10 mouse cellular contexts compared by ENCODE assay signal in the genomic region with DNA sequence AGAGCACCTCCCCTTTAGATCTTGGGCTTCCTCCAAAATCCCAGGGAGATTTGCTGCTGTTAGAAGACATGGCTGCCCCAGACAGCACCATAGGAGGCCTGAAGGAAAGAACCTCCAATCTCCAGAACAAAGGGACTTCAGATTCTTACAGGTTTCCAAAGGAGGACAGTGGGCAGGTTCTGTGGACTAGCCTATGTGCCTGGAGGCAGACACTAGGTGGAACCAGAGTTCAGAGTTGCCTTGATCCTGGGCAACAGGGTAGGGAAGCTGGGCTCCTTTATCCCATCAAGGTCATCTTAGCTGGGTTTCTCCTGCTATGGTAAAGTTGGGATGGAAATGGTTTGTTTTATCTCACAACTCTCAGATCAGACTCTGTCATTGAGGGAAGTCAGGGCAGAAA. TPM values are rescaled to one million over a fixed set of nuclear protein-coding genes. Genes with fewer than 3 reads are reported as not detected.
DNase-seq lines count a peak whose midpoint lies in the region; ATAC-seq and TF ChIP-seq lines count a peak whose summit lies in the region.
"Had no signal": no experiment of that assay in that cellular context is flagged by ENCODE, and none has a peak within 500 bp of the region (broad histone marks: within the 10 kb centered on the region; RNA-seq: fewer than 3 reads in every experiment).

No protein-coding gene starts in this region.

- TF ChIP-seq CTCF in testis, adult 2 months (IDR thresholded peaks at IDR 0.05; ENCODE audit: control insufficient read depth, insufficient read depth, insufficient replicate concordance, low read depth, low read length), result peak; percentile 18; the same call in 1 of the 2 replicates
- TF ChIP-seq CTCF in stomach, postnatal 0 days (IDR thresholded peaks at IDR 0.05; ENCODE audit: low read depth), result peak; percentile 62

- no peak overlapping the region for H3K4me3 ChIP-seq in testis, adult 2 months (ENCODE audit: control insufficient read depth, low read depth, low read length)
- no peak overlapping the region for H3K4me3 ChIP-seq in stomach, postnatal 0 days (ENCODE audit: low read depth, low read length)

- no peaks in the 10 kb centered on the region for H3K27me3 ChIP-seq in testis, adult 2 months (ENCODE audit: control insufficient read depth, insufficient read depth, low read length)
- H3K27me3 ChIP-seq in stomach, postnatal 0 days (ENCODE audit: control insufficient read depth, insufficient read depth, low read length), result no peaks in the 10 kb centered on the region

- intact Hi-C loops in heart, postnatal 25 days (cut with DNase I), result loop anchor here (5.0 kb wide), 1 partner anchor 271 kb away; no protein-coding TSS in a partner anchor

- no peak overlapping the region for H3K9ac ChIP-seq in stomach, postnatal 0 days (ENCODE audit: low read length)

- H3K4me1 ChIP-seq in testis, adult 2 months (ENCODE audit: control insufficient read depth, insufficient read depth, low read length), result no peaks in the 10 kb centered on the region
- H3K4me1 ChIP-seq in stomach, postnatal 0 days (replicated peaks; ENCODE audit: control insufficient read depth, insufficient read depth), result no peaks in the 10 kb centered on the region

- no peak for TF ChIP-seq EP300 in stomach, postnatal 0 days (optimal IDR thresholded peaks at IDR 0.05)

- no peaks in the 10 kb centered on the region for H3K36me3 ChIP-seq in testis, adult 2 months (ENCODE audit: control insufficient read depth, insufficient read depth, low read length)
- no peaks in the 10 kb centered on the region for H3K36me3 ChIP-seq in stomach, postnatal 0 days (ENCODE audit: control insufficient read depth, insufficient read depth, low read length)

- H3K4me2 ChIP-seq in stomach, postnatal 0 days (replicated peaks; ENCODE audit: low read depth), result no peak overlapping the region

- H3K9me3 ChIP-seq in stomach, postnatal 0 days (ENCODE audit: control insufficient read depth, low read length), result no peaks in the 10 kb centered on the region

- peak; percentile 76 for DNase-seq in heart, adult 11 months
- no peak for DNase-seq in heart, postnatal 25 days (ENCODE audit: low spot score)
- no peak for DNase-seq in testis, postnatal 14 days (ENCODE audit: low spot score)
- DNase-seq in induced T-regulatory cell, adult 2 months (ENCODE audit: low read depth), result peak; percentile 47
- DNase-seq in stomach, postnatal 0 days (ENCODE audit: low spot score), result peak; percentile 21
- no peak for DNase-seq in cerebellum, postnatal 14 days
- DNase-seq: cerebellum, adult 18-20 months had no signal

- ATAC-seq in stomach, postnatal 0 days (ENCODE audit: low FRiP score, low TSS enrichment), result no peak
- no peak for ATAC-seq in inflammation-experienced regulatory T-cells, adult 6 months

- no peak overlapping the region for H3K27ac ChIP-seq in testis, adult 2 months (ENCODE audit: control insufficient read depth, insufficient read depth, low read depth, low read length)
- no peak overlapping the region for H3K27ac ChIP-seq in stomach, postnatal 0 days (replicated peaks)
- H3K27ac ChIP-seq: macrophage had no signal

- no peak for TF ChIP-seq POLR2A in testis, adult 2 months (IDR thresholded peaks at IDR 0.05; ENCODE audit: control insufficient read depth, low read depth, low read length)

RNA-seq across cellular contexts. Expression of a gene that starts 14.0 kb away (rescaled TPM):
- total RNA-seq in heart, postnatal 25 days (2021), result 10 to 100 TPM; 35.4 to 42.4 TPM
- polyA plus RNA-seq in testis, adult 2 months (2012; rRNA removed), result 3.8 and 4.7 TPM in 2 replicates
- 28.4 and 29.7 TPM in 2 replicates for polyA plus RNA-seq in stomach, postnatal 0 days (2015; fragmentation: Nextera tagmentation; extraction: Ambion mirVana)
- polyA plus RNA-seq in inflammation-experienced regulatory T-cells, adult 6 months (2017; shearing (Covaris generic)), result 10 to 100 TPM; 63.0 to 73.7 (median 67.5) TPM

RNA-seq across cellular contexts. Expression of a gene that starts 14.1 kb away (rescaled TPM):
- total RNA-seq in heart, postnatal 25 days (2021), result 10 to 100 TPM; 13.0 to 14.3 TPM
- 28.0 and 30.4 TPM in 2 replicates for polyA plus RNA-seq in testis, adult 2 months (2012; rRNA removed)
- polyA plus RNA-seq in stomach, postnatal 0 days (2015; fragmentation: Nextera tagmentation; extraction: Ambion mirVana), result 166 and 175 TPM in 2 replicates
- polyA plus RNA-seq in inflammation-experienced regulatory T-cells, adult 6 months (2017; shearing (Covaris generic)), result 10 to 100 TPM; 40.4 to 51.7 (median 46.0) TPM

Comparison
In these comparisons a context has a peak if more than half of its experiments do, and no peak if none do; other contexts are left out.
1. DNase-seq: peak in heart, adult 11 months (single experiment), induced T-regulatory cell, adult 2 months (single experiment) and stomach, postnatal 0 days (single experiment); none in heart, postnatal 25 days (single experiment), testis, postnatal 14 days (single experiment) and cerebellum, postnatal 14 days (0 of 2).